Mouse (Mus musculus) heart, embryonic 15.5 days (tissue): ENCODE data around the gene Rnf166. TPM values are rescaled to one million over a fixed set of nuclear protein-coding genes. Genes with fewer than 3 reads are reported as not detected.
A peak's percentile ranks its signal among the peaks of the same experiment; 100 is the strongest.

Experiments
- ATAC-seq: fragments of 200-750 bp; cut with Nextera tagmentation; replicated peaks from 2 replicates; pipeline ENCODE4 v1.8.0; 2017; ENCODE audit warnings: low read depth, moderate TSS enrichment; ENCODE audit not compliant: insufficient number of reproducible peaks, insufficient read depth, low FRiP score
- H3K27ac ChIP-seq: fragments of 300-500 bp; sonication (generic); 2 replicates; pipeline ENCODE4 v1.5.1; 2015; ENCODE audit warnings: mild to moderate bottlenecking, inconsistent platforms
- H3K27me3 ChIP-seq: fragments of 300-500 bp; sonication (generic); 2 replicates; pipeline ENCODE4 v1.6.1; 2015; ENCODE audit warnings: inconsistent platforms
- H3K36me3 ChIP-seq: fragments of 300-500 bp; sonication (generic); 2 replicates; pipeline ENCODE4 v1.6.1; 2015; ENCODE audit warnings: mild to moderate bottlenecking, inconsistent platforms
- H3K4me1 ChIP-seq: fragments of 300-500 bp; sonication (generic); replicated peaks from 2 replicates; pipeline ENCODE4 v1.6.1; 2015; ENCODE audit warnings: inconsistent platforms
- H3K4me2 ChIP-seq: fragments of 300-500 bp; sonication (generic); 2 replicates; pipeline ENCODE4 v1.6.1; 2015; ENCODE audit warnings: inconsistent platforms, mild to moderate bottlenecking, moderate library complexity
- H3K4me3 ChIP-seq: fragments of 300-500 bp; sonication (generic); 2 replicates; pipeline ENCODE4 v1.5.1; 2015; ENCODE audit warnings: mild to moderate bottlenecking, inconsistent platforms
- H3K9ac ChIP-seq: fragments of 300-500 bp; sonication (generic); 2 replicates; pipeline ENCODE4 v1.6.1; 2015; ENCODE audit warnings: mild to moderate bottlenecking, inconsistent platforms
- H3K9me3 ChIP-seq: fragments of 300-500 bp; sonication (generic); replicated peaks from 2 replicates; pipeline ENCODE4 v1.6.1; 2016; ENCODE audit warnings: inconsistent platforms
- WGBS: fragments of 180-500 bp; shearing (Covaris S2); methylation state at CpG from one replicate; pipeline ENCODE4 v1.1.7; 2015; ENCODE audit warnings: mixed read lengths; 5-methylcytosine and 5-hydroxymethylcytosine counted together
- polyA plus RNA-seq: library from polyadenylated mRNA; unstranded; fragments of >200 nt; fragmentation: Nextera tagmentation; extraction: Ambion mirVana; gene quantifications from 2 replicates; pipeline ENCODE4 v1.2.1, GENCODE M21; 2015

The Rnf166 gene
- polyA plus RNA-seq, 1 experiment from 2014 or later = 37.0 TPM

DNA sequence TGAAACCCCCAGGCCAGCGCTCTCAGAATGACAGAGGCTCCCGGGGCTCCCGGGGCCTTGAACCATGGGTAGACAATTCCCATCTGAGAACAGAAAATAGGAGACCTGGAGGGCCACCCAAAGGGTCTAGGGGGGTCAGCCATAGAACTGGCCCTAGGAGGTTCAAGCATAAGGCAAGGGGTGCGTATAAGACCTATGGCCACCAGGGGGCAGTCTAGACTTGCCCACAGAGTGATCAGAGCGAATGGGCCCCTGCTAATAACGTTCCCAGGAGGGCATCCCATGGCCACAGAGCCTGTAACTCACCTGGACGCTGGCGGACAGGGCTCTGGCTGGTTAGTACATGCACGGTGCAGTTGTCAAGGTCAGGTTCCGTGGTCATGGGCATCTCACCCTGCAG lies 25.0 kb upstream of the Rnf166 start:
- H3K4me2 ChIP-seq = no peak overlapping the region
- H3K27ac ChIP-seq = no peak overlapping the region
- no peak overlapping the region for H3K4me3 ChIP-seq
- peaks cover 6% of the 10 kb centered on the region; the same call in 1 of the 2 replicates for H3K4me1 ChIP-seq
- H3K9me3 ChIP-seq = no peaks in the 10 kb centered on the region
- 26% methylated on average over 10 of the region's 10 CpGs for WGBS
- peaks cover 26% of the 10 kb centered on the region for H3K36me3 ChIP-seq
- peak; percentile 34; the same call in 1 of the 2 replicates for ATAC-seq
- no peak overlapping the region for H3K9ac ChIP-seq
- no peaks in the 10 kb centered on the region for H3K27me3 ChIP-seq

DNA sequence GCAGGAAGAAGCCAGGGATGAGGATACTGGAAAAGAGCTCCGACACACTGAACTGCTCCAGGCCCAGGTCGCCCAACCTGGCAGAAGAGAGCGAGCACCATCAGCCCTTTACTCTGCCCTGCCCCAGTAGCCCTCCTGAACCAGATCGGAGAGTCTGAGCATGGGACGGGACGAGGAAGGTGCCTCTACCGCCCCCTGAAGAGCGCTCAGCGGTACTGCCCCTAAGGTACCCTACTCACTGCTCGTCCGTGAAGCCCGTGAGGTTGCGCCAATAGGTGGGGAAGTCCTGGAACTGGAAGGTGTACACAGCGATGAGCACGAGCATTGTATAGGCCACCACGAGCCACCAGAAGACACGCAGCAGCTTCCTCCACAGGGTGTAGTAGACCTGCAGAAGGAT lies 22.0 kb upstream of the Rnf166 start:
- WGBS = 68% methylated on average over 17 of the region's 17 CpGs
- ATAC-seq = no peak
- Histone ChIP-seq H3K4me1 (peaks cover 6% of the 10 kb centered on the region; the same call in 1 of the 2 replicates), H3K9me3 (no peaks in the 10 kb centered on the region), H3K27ac (peak overlapping the region; percentile 44), H3K36me3 (peaks cover 50% of the 10 kb centered on the region), H3K4me2 (no peak overlapping the region), H3K27me3 (no peaks in the 10 kb centered on the region), H3K9ac (no peak overlapping the region), H3K4me3 (no peak overlapping the region)

DNA sequence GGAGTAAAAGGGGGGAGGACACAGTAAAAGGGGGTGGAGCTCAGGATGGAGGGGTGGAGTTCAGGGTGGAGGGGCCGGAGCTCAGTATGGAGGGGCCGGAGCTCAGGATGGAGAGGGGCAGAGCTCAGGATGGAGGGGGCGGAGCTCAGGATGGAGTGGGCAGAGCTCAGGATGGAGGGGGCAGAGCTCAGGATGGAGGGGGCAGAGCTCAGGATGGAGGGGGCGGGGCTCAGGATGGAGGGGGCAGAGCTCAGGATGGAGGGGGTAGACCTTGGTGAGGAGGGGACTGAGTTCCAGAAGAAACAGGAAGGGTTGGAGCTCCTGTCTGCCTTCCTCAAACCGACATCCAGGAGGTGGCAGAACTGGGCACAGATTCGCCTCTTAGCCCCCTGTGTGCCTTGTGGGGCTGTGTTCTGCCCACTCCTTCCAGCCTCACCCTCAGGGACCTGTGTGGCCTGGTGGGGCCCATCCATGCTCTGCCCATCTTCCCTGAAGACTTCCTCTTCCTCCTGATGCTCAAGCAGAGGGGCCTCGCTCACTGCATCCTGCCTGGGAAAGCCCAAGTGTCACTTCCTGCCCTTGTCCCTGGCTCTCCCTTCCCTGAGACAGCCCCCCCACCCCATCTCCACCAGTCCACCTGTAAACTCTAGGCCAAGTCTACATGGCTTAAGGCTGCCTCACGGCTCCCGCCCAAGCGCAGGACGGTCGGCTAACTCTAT lies 21.3 kb upstream of the Rnf166 start:
- Histone ChIP-seq H3K4me2 (no peak overlapping the region), H3K27me3 (no peaks in the 10 kb centered on the region), H3K4me3 (no peak overlapping the region), H3K27ac (peak overlapping the region; percentile 44), H3K9ac (no peak overlapping the region), H3K36me3 (peaks cover 53% of the 10 kb centered on the region), H3K9me3 (no peaks in the 10 kb centered on the region), H3K4me1 (peaks cover 6% of the 10 kb centered on the region; the same call in 1 of the 2 replicates)
- peak; percentile 8; the same call in 1 of the 2 replicates for ATAC-seq
- WGBS = 75% methylated on average over 12 of the region's 12 CpGs

DNA sequence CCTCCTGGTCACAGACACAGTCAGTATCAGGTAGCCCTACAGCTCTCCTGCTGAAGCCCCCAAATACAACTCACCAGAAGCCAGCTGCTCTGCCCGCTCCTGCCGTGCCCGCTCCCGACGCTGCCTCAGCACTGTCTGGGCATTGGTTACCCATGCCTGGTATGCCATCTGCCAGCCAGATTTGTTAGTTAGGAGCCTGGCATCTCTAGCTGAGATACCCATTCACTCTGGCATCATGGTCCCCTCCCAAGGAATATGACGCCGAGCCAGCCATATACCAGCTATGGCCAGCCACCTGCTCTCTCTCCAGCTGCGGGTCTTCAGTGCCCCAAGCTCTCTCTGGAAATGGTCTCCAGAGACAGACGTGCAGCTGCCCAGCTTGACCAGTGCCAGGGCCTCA lies 12.5 kb upstream of the Rnf166 start:
- H3K9ac ChIP-seq = no peak overlapping the region
- no peaks in the 10 kb centered on the region for H3K9me3 ChIP-seq
- no peaks in the 10 kb centered on the region for H3K4me1 ChIP-seq
- 94% methylated on average over 9 of the region's 9 CpGs for WGBS
- H3K27ac ChIP-seq = no peak overlapping the region
- H3K27me3 ChIP-seq = no peaks in the 10 kb centered on the region
- ATAC-seq = no peak
- H3K4me2 ChIP-seq = no peak overlapping the region
- H3K4me3 ChIP-seq = no peak overlapping the region
- peaks cover 75% of the 10 kb centered on the region for H3K36me3 ChIP-seq

DNA sequence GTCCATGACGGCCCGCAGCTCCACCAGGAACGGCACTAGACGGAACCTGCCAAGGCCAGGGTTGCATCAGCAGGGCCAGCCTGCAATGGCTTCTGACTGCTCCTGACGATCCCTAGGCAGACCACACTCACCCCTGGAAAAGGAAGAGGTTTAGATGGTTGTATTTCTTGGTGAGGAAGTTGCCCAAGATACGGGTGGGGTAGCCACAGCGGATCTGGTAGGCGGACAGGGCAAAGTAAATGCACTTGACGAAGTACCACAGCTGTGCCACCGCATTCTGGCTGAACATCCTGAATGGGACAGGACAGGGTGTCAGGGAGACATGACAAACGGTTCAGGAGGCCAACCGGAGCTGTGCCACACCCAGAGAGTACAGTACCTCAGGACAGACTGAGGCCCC lies 9.0 kb upstream of the Rnf166 start:
- Histone ChIP-seq H3K36me3 (peaks cover 89% of the 10 kb centered on the region), H3K27ac (no peak overlapping the region), H3K4me1 (no peaks in the 10 kb centered on the region), H3K4me3 (no peak overlapping the region), H3K9me3 (no peaks in the 10 kb centered on the region), H3K27me3 (no peaks in the 10 kb centered on the region), H3K4me2 (no peak overlapping the region), H3K9ac (no peak overlapping the region)
- WGBS = 84% methylated on average over 12 of the region's 12 CpGs
- no peak for ATAC-seq

DNA sequence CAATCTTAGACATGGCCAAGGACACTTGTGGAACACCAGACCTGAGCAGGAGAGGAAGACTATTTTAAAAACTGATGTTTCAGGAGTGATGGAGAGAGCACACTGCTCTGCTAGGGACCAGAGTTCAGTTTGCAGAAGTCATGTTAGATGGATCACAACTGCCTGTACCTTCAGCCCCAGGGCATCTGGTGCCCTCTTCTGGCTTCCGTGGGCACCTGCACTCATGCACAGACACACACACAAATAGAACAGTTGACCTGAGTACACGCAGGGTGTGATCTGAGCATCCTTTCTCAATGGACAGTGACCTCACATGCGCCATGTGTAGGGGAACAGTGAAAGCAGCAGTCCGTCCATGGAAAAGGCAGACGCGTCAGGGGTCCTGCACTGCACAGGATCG lies 8.0 kb upstream of the Rnf166 start:
- Histone ChIP-seq H3K4me2 (no peak overlapping the region), H3K27me3 (no peaks in the 10 kb centered on the region), H3K9me3 (no peaks in the 10 kb centered on the region), H3K36me3 (peaks cover 89% of the 10 kb centered on the region), H3K4me3 (no peak overlapping the region), H3K27ac (no peak overlapping the region), H3K9ac (no peak overlapping the region), H3K4me1 (no peaks in the 10 kb centered on the region)
- 93% methylated on average over 7 of the region's 7 CpGs for WGBS
- ATAC-seq = no peak

DNA sequence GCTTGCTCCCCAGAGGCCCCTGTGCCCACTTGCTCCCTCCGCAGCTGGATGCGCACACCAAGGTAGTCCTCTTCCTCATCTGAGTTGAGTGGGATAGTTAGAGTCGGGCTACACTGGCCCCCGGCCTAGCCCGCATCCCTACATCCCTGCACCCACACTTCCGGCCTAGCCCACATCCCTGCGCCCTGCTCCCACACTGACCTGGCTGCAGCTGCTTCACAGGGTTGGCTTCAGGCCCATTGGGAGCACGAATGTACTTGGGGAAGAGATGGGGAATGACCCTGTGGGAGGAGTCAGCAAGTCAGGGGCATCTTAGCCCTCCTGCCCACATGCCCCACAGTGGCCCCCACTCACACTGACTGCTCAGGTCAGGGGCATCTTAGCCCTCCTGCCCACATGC lies 6.6 kb upstream of the Rnf166 start:
- H3K4me1 ChIP-seq = no peaks in the 10 kb centered on the region
- H3K9me3 ChIP-seq = no peaks in the 10 kb centered on the region
- ATAC-seq = no peak
- no peak overlapping the region for H3K9ac ChIP-seq
- no peaks in the 10 kb centered on the region for H3K27me3 ChIP-seq
- H3K36me3 ChIP-seq = peaks cover 91% of the 10 kb centered on the region
- no peak overlapping the region for H3K4me3 ChIP-seq
- 89% methylated on average over 8 of the region's 8 CpGs for WGBS
- H3K27ac ChIP-seq = no peak overlapping the region
- no peak overlapping the region for H3K4me2 ChIP-seq

DNA sequence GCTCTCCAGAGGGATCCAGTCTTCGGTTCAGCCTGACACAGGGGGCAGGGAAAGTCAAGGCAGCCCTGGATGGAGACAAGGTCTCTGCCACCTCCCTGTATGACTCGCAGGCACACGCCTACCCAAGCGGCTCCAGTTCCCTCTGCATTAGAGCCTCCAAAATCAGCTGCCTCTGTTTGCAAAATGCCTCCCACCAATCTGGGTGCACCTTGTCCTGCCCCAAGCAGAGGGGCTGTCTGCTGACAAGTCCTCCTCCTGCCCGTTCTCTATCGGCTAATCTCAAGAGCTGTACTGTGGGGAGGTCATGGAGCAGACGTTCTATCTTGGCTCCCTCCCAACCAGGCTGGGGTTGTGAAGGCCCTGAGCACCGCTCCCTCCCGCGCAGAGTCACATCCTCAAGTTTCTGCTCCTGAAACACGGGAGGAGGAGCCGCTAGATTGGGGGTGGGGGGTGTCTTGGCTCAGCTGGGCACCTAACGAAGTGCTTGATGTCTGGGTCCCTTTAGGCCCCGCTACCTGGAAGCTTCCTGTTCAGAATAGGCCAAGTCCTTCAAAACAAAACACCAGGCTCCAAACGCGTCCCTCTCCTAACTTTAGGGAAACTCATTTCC lies 808 bp downstream of the Rnf166 start:
- peaks cover 34% of the 10 kb centered on the region for H3K36me3 ChIP-seq
- WGBS = 4% methylated on average over 16 of the region's 16 CpGs
- peaks cover 32% of the 10 kb centered on the region for H3K4me1 ChIP-seq
- peak overlapping the region; percentile 88 for H3K4me2 ChIP-seq
- no peaks in the 10 kb centered on the region for H3K9me3 ChIP-seq
- peak overlapping the region; percentile 97 for H3K9ac ChIP-seq
- peak overlapping the region; percentile 98 for H3K4me3 ChIP-seq
- peak; percentile 29; the same call in 1 of the 2 replicates for ATAC-seq
- H3K27ac ChIP-seq = peak overlapping the region; percentile 86
- no peaks in the 10 kb centered on the region for H3K27me3 ChIP-seq

DNA sequence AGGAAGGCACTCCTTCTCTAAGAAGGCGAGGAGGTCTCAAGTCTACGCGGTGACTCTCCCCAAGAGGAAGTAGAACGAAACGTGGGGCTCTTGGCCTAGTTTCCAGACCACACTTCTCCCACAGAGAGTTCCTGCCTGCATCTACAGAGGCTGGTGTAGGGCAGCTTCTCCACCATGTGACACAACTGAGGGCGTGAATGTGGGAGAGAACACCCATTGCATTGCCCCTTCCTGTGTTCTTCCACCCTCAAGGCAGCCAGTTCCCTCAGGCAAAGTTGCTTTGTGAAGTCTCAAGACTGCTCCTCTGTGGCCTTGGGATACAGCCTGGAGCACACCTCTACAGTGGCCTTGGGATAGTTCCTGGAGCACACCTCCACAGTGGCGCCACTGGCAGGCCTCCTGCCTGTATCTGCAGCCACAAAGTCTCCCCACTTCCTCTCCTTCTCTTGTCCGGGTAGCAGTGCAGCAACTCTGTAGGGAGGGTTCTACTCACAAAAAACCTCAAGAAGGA lies 1.9 kb downstream of the Rnf166 start:
- H3K36me3 ChIP-seq = peaks cover 25% of the 10 kb centered on the region
- H3K4me3 ChIP-seq = peak overlapping the region; percentile 98; the same call in 1 of the 2 replicates
- H3K9me3 ChIP-seq = no peaks in the 10 kb centered on the region
- no peak overlapping the region for H3K27ac ChIP-seq
- H3K9ac ChIP-seq = no peak overlapping the region
- ATAC-seq = no peak
- 83% methylated on average over 8 of the region's 8 CpGs for WGBS
- no peaks in the 10 kb centered on the region for H3K27me3 ChIP-seq
- peaks cover 38% of the 10 kb centered on the region for H3K4me1 ChIP-seq
- H3K4me2 ChIP-seq = peak overlapping the region; percentile 88

DNA sequence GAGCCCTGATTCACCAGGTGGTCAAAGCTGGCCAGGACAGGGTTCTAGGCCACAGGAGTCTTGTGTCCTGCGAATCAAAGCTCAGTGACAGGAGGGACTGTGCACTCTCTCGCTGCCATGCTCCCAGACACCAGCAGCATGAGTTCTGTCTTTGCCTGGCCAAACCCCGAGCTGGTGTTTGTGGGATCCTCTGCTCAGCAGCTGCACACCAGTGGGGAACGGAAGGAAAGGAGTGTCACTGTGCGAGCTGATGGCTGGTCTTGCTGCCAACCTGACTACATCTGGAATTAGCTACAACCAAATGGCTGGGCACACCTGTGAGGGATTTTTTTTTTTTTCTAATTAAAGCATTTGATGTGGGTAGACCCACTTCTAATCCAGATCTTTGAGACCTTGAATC lies 5.2 kb downstream of the Rnf166 start:
- H3K4me1 ChIP-seq = peaks cover 29% of the 10 kb centered on the region
- no peak overlapping the region for H3K9ac ChIP-seq
- no peaks in the 10 kb centered on the region for H3K27me3 ChIP-seq
- no peak overlapping the region for H3K4me2 ChIP-seq
- H3K4me3 ChIP-seq = no peak overlapping the region
- WGBS = 82% methylated on average over 5 of the region's 5 CpGs
- peaks cover 48% of the 10 kb centered on the region for H3K36me3 ChIP-seq
- ATAC-seq = no peak
- no peak overlapping the region for H3K27ac ChIP-seq
- H3K9me3 ChIP-seq = no peaks in the 10 kb centered on the region

DNA sequence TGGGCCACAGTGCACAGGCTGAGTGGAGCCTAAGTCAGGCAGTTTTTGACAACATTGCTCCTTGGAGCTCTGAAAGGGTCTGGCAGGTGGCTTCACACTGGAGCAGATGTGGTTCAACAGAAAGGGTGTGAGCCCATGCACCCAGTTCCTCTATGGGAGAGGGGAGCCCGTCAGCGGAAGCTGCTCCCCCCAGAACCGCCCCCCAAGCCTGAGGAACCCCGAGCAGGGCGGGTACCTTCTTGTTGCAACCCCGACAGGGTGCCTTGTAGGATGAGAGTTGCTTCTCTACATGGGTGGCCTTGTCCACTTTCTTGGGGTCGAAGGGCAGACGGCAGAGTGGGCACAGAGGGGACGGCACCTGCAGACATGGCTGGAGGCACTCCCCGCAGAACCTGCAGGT lies 5.9 kb downstream of the Rnf166 start:
- WGBS = 78% methylated on average over 10 of the region's 10 CpGs
- Histone ChIP-seq H3K9me3 (no peaks in the 10 kb centered on the region), H3K9ac (no peak overlapping the region), H3K27me3 (no peaks in the 10 kb centered on the region), H3K27ac (no peak overlapping the region), H3K4me1 (peaks cover 26% of the 10 kb centered on the region), H3K4me3 (no peak overlapping the region), H3K36me3 (peaks cover 48% of the 10 kb centered on the region), H3K4me2 (no peak overlapping the region)
- no peak for ATAC-seq
